Mouse (Mus musculus) forebrain, embryonic 11.5 days (tissue): ENCODE results near the gene Aqp3. TPM values are rescaled to one million over a fixed set of nuclear protein-coding genes. Genes with fewer than 3 reads are reported as not detected.

Source experiments
- ATAC-seq: fragments of 200-750 bp; cut with Nextera tagmentation; replicated peaks from 2 replicates; pipeline ENCODE4 v1.8.0; 2017; ENCODE audit warnings: moderate TSS enrichment; ENCODE audit not compliant: low FRiP score
- DNase-seq: peaks from one replicate; pipeline ENCODE4 v3.0.0-alpha.2; 2017; ENCODE audit warnings: low spot score
- H3K27ac ChIP-seq: fragments of 300-500 bp; sonication (generic); 2 replicates; pipeline ENCODE4 v1.5.1; 2014; ENCODE audit warnings: low read depth, low read length
- H3K27me3 ChIP-seq: fragments of 300-500 bp; sonication (generic); 2 replicates; pipeline ENCODE4 v1.6.1; 2014; ENCODE audit warnings: mild to moderate bottlenecking, low read length, mixed read lengths; ENCODE audit not compliant: control insufficient read depth, insufficient read depth
- H3K36me3 ChIP-seq: fragments of 300-500 bp; sonication (generic); 2 replicates; pipeline ENCODE4 v1.6.1; 2014; ENCODE audit warnings: mild to moderate bottlenecking, low read length, moderate library complexity, mixed read lengths; ENCODE audit not compliant: control insufficient read depth, insufficient read depth
- H3K4me1 ChIP-seq: fragments of 300-500 bp; sonication (generic); replicated peaks from 2 replicates; pipeline ENCODE4 v1.6.1; 2014; ENCODE audit warnings: low read length, mixed read lengths; ENCODE audit not compliant: control insufficient read depth, insufficient read depth
- H3K4me2 ChIP-seq: fragments of 300-500 bp; sonication (generic); 2 replicates; pipeline ENCODE4 v1.6.1; 2014; ENCODE audit warnings: low read depth, mild to moderate bottlenecking, low read length, moderate library complexity, mixed read lengths; ENCODE audit not compliant: severe bottlenecking
- H3K4me3 ChIP-seq: fragments of 300-500 bp; sonication (generic); 2 replicates; pipeline ENCODE4 v1.5.1; 2014; ENCODE audit warnings: low read depth, low read length
- H3K9ac ChIP-seq: fragments of 300-500 bp; sonication (generic); 2 replicates; pipeline ENCODE4 v1.6.1; 2014; ENCODE audit warnings: low read length
- H3K9me3 ChIP-seq: fragments of 300-500 bp; sonication (generic); 2 replicates; pipeline ENCODE4 v1.6.1; 2016; ENCODE audit warnings: low read length, mixed read lengths; ENCODE audit not compliant: control insufficient read depth
- WGBS: fragments of 180-500 bp; shearing (Covaris S2); extraction: QIAGEN DNeasy Blood & Tissue Kit; methylation state at CpG from one replicate; pipeline ENCODE4 v1.1.7; 2014; 5-methylcytosine and 5-hydroxymethylcytosine counted together
- polyA plus RNA-seq: library from polyadenylated mRNA; unstranded; fragments of >200 nt; fragmentation: Nextera tagmentation; extraction: Ambion mirVana; gene quantifications from 2 replicates; pipeline ENCODE4 v1.2.1, GENCODE M21; 2014

Aqp3 gene
- polyA plus RNA-seq, 1 experiment from 2014 or later, result 1.6 TPM

DNA sequence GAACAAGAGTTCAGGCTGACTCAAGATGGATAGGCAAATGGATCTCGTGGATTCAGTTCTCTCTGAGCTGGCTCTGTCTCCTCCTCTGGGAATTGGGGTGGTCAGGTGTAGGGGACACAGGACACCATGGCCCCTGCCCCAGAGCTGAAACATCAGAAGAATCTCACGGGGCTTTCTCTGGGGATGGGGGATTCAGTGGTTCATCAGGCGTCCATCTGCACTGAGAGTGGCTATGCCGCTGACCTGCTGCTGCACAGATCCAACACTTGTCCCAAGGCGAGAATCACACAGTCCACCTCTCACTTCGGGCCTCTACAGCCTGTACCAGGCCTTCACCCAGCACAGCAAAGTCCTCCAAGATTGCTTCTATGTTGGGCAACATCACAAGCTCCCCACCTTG is 17.1 kb upstream of the Aqp3 start:
- Histone ChIP-seq H3K4me3 (no peak overlapping the region), H3K27ac (no peak overlapping the region), H3K9me3 (no peaks in the 10 kb centered on the region), H3K36me3 (peaks cover 5% of the 10 kb centered on the region; the same call in 1 of the 2 replicates), H3K27me3 (no peaks in the 10 kb centered on the region), H3K4me2 (no peak overlapping the region), H3K4me1 (no peaks in the 10 kb centered on the region), H3K9ac (no peak overlapping the region)
- 80% methylated on average over 6 of the region's 6 CpGs for WGBS
- peak; percentile 44 for DNase-seq
- ATAC-seq, result no peak

DNA sequence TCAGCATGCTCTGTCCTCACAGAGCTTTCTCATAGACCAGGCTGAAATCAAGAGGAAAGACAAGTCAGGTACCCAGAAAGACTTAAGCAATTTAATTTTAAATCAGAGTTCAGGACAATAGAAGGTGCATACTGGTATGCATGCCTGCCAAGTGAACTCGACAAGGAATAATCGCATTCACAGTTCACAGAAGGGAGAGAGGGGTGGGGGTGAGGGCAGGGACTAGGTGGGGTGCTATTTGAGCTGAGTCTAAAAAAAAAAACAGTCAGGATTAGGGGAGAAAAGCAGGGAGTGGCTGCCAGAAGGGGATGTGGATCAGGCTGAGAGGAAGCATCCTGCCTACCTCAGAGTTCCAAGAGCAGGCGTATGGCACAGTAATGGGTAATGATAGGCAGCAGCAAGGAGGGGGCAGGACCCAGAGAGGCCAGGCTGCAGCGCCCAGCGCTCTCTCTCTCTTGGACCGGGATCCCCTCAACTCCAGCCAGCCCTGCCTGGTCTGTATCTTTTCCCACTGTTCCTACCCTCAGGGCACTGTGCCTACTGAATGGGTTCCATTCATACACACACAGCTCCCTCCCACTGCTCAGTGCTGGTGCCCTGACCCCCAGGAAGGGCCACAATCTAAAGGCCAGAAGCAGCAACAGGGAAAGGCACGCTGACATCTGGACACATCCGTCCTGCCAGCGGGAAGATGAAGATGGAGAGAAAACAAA is 16.5 kb upstream of the Aqp3 start:
- 81% methylated on average over 9 of the region's 9 CpGs for WGBS
- Histone ChIP-seq H3K4me2 (no peak overlapping the region), H3K9ac (no peak overlapping the region), H3K36me3 (peaks cover 5% of the 10 kb centered on the region; the same call in 1 of the 2 replicates), H3K4me1 (no peaks in the 10 kb centered on the region), H3K9me3 (no peaks in the 10 kb centered on the region), H3K27me3 (no peaks in the 10 kb centered on the region), H3K4me3 (no peak overlapping the region), H3K27ac (no peak overlapping the region)
- no peak for ATAC-seq
- peak; percentile 53 for DNase-seq

DNA sequence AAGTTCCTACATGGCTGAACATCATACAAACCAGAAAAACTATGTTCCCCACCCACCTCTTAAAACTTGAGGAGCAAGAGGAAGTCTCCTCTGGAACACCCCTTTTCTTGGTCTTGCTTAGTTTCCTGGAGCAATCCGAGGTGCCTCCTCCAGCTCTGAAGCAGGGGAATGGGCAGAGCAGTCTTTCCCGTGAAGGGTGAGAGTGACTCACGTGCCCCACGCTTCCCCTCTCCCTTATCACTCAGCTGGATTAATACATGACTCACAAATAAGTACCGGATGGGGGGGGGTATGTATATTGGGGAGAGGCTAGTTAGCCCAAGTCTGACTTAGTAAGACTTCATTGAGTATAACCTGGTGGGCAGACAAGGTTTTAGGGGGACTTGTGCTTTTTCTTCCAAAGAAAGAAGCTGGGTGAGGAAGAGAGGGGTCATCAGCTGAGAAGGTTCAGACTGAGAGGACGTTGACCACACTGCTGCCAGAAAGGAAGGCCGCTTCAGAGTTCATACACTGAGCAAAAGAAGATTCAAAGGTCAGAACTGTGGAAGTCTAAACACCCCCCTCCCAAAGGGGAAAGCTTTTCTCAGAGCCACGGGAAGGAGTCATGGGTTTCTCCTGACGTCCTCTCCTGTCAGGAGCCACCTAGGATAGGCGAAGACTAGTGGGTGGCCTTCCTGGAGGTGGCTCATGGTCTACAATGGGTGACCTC is 10.9 kb upstream of the Aqp3 start:
- Histone ChIP-seq H3K27me3 (no peaks in the 10 kb centered on the region), H3K9ac (no peak overlapping the region), H3K4me1 (no peaks in the 10 kb centered on the region), H3K4me2 (no peak overlapping the region), H3K36me3 (no peaks in the 10 kb centered on the region), H3K9me3 (no peaks in the 10 kb centered on the region), H3K4me3 (no peak overlapping the region), H3K27ac (no peak overlapping the region)
- ATAC-seq (no peak), DNase-seq (no peak)
- 82% methylated on average over 10 of the region's 10 CpGs for WGBS

GRCm38 (mm10) chr4:41107440-41107839 is 9.5 kb upstream of the Aqp3 start:
- DNase-seq, result no peak
- ATAC-seq, result no peak
- H3K27ac ChIP-seq, result no peak overlapping the region
- H3K9ac ChIP-seq, result no peak overlapping the region
- no peak overlapping the region for H3K4me2 ChIP-seq
- H3K4me3 ChIP-seq, result no peak overlapping the region
- 81% methylated on average over 4 of the region's 4 CpGs for WGBS
- H3K9me3 ChIP-seq, result no peaks in the 10 kb centered on the region
- no peaks in the 10 kb centered on the region for H3K4me1 ChIP-seq
- no peaks in the 10 kb centered on the region for H3K27me3 ChIP-seq
- H3K36me3 ChIP-seq, result no peaks in the 10 kb centered on the region

- ATAC-seq (no peak), DNase-seq (no peak)
- H3K27ac ChIP-seq, result no peak overlapping the region
- H3K36me3 ChIP-seq, result no peaks in the 10 kb centered on the region
- H3K9ac ChIP-seq, result no peak overlapping the region
- H3K4me1 ChIP-seq, result peaks cover 4% of the 10 kb centered on the region; the same call in 1 of the 2 replicates
- no peak overlapping the region for H3K4me2 ChIP-seq
- H3K9me3 ChIP-seq, result no peaks in the 10 kb centered on the region
- H3K27me3 ChIP-seq, result peaks cover 7% of the 10 kb centered on the region; the same call in 1 of the 2 replicates
- no peak overlapping the region for H3K4me3 ChIP-seq
Measured at GRCm38 (mm10) chr4:41102901-41103300, 4.9 kb upstream of the Aqp3 start.

DNA sequence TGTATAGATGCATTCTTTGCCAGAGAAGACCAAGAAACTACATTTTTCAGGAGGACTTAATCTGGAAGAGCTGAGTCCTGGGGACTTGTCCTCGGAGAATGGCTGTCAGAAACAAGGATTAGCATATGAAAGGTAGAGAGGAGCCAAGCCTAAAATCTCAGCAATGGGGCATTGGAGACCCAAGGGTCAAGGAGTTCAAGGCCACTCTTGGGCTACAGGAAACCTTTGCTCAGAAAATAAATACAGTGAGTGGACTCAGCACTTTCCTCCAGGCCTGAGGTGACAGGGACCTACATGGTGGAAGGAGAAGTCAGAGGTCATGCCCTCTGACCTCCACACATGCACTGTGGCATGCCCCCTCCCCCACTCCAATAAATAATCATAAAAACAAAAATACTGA is 3.0 kb upstream of the Aqp3 start:
- H3K4me3 ChIP-seq, result no peak overlapping the region
- ATAC-seq (no peak), DNase-seq (no peak)
- WGBS, result 21% methylated on average over 1 of the region's 1 CpGs
- H3K4me2 ChIP-seq, result no peak overlapping the region
- no peak overlapping the region for H3K9ac ChIP-seq
- peaks cover 4% of the 10 kb centered on the region; the same call in 1 of the 2 replicates for H3K4me1 ChIP-seq
- no peak overlapping the region for H3K27ac ChIP-seq
- peaks cover 20% of the 10 kb centered on the region; the same call in 1 of the 2 replicates for H3K27me3 ChIP-seq
- no peaks in the 10 kb centered on the region for H3K36me3 ChIP-seq
- H3K9me3 ChIP-seq, result no peaks in the 10 kb centered on the region

DNA sequence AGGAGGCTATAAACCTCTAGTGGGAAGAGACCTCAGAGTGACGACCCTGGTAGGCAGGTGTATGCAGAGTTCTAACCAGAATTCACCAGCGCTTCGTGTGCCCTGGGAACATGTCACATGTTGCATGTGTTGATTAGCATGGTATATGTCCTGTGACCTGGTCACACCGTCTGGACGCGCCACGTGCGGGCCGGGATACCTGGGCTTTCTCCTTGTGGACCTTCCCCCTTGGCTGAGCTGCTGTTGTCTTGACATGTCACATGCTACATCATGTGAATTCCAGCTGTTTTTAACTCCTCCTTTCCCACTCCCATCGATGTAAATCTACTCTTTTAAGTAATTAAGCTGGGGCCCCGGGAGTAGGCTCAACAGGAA is 581 bp upstream of the Aqp3 start:
- 17% methylated on average over 11 of the region's 11 CpGs for whole genome bisulfite sequencing
- no peak for DNase-seq

DNA sequence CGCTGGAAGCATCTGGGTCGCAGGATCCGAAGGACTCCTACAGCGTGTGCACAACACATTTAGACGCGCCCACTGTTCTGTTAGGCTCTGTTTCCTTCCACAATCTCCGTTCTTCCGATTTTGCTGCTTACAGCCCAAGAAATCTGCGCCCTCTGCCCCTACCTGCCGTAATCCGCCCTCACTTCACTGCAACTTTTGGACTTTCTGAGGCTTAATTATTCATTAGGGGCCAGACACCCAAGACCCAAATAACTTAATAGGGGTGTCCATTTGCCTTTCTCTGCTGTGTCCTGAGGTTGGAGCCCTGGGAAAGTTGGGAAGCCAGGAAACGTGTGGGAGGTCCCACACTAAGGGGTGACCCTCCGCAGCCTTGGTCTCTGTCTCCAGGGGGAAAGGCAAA is 602 bp downstream of the Aqp3 start:
- Histone ChIP-seq H3K9ac (no peak overlapping the region), H3K9me3 (no peaks in the 10 kb centered on the region), H3K4me1 (peaks cover 4% of the 10 kb centered on the region; the same call in 1 of the 2 replicates), H3K36me3 (no peaks in the 10 kb centered on the region), H3K4me2 (peak overlapping the region; percentile 82; the same call in 1 of the 2 replicates), H3K27me3 (peaks cover 20% of the 10 kb centered on the region; the same call in 1 of the 2 replicates), H3K4me3 (peak overlapping the region; percentile 36; the same call in 1 of the 2 replicates), H3K27ac (no peak overlapping the region)
- ATAC-seq (no peak), DNase-seq (no peak)
- 49% methylated on average over 13 of the region's 13 CpGs for WGBS

More for the DNA sequence above, 581 bp upstream of the Aqp3 start:
- Histone ChIP-seq H3K9ac (no peak overlapping the region), H3K36me3 (no peaks in the 10 kb centered on the region), H3K4me1 (peaks cover 4% of the 10 kb centered on the region; the same call in 1 of the 2 replicates), H3K4me2 (peak overlapping the region; percentile 82), H3K9me3 (no peaks in the 10 kb centered on the region), H3K27me3 (peaks cover 20% of the 10 kb centered on the region; the same call in 1 of the 2 replicates), H3K27ac (no peak overlapping the region), H3K4me3 (peak overlapping the region; percentile 36)
- ATAC-seq, result no peak
